Mouse (Mus musculus): ENCODE measurements at regions not wholly inside any gene's neighbourhood (a gene's known extent, or its start where the extent isn't known, plus 50 kb on each side); places are given as distances from the start of the nearest gene placed in this dataset.

- ATAC-seq (replicated peaks; ENCODE audit: low FRiP score, poor library complexity, severe bottlenecking): no peak
Observed at GRCm38 (mm10) chr16:76194291-76194690, 172.2 kb upstream of the Samsn1 start.

- no peak for ATAC-seq (replicated peaks; ENCODE audit: low FRiP score, poor library complexity, severe bottlenecking)
Observed at GRCm38 (mm10) chr16:76191135-76191534, 169.1 kb upstream of the Samsn1 start.

- ATAC-seq (replicated peaks; ENCODE audit: low FRiP score, poor library complexity, severe bottlenecking): no peak
Observed at GRCm38 (mm10) chr16:76183556-76183955, 161.5 kb upstream of the Samsn1 start.

GRCm38 (mm10) chr16:76183105-76183504 is 161.0 kb upstream of the Samsn1 start:
- no peak for ATAC-seq (replicated peaks; ENCODE audit: low FRiP score, poor library complexity, severe bottlenecking)

- no peak for ATAC-seq (replicated peaks; ENCODE audit: low FRiP score, poor library complexity, severe bottlenecking)
Observed at GRCm38 (mm10) chr16:76181596-76181995, 159.5 kb upstream of the Samsn1 start.

- no peak for ATAC-seq (replicated peaks; ENCODE audit: low FRiP score, poor library complexity, severe bottlenecking)
Observed at GRCm38 (mm10) chr16:76167651-76168050, 145.6 kb upstream of the Samsn1 start.

GRCm38 (mm10) chr16:76160879-76161278 is 138.8 kb upstream of the Samsn1 start:
- ATAC-seq (replicated peaks; ENCODE audit: low FRiP score, poor library complexity, severe bottlenecking): no peak

- no peak for ATAC-seq (replicated peaks; ENCODE audit: low FRiP score, poor library complexity, severe bottlenecking)
Observed at GRCm38 (mm10) chr16:76158585-76158984, 136.5 kb upstream of the Samsn1 start.

GRCm38 (mm10) chr16:76153766-76154525 is 131.9 kb upstream of the Samsn1 start:
- ATAC-seq (replicated peaks; ENCODE audit: low FRiP score, poor library complexity, severe bottlenecking): no peak

GRCm38 (mm10) chr16:76149581-76149980 is 127.5 kb upstream of the Samsn1 start:
- ATAC-seq (replicated peaks; ENCODE audit: low FRiP score, poor library complexity, severe bottlenecking): no peak

GRCm38 (mm10) chr16:76133892-76134291 is 111.8 kb upstream of the Samsn1 start:
- ATAC-seq (replicated peaks; ENCODE audit: low FRiP score, poor library complexity, severe bottlenecking): no peak

- no peak for ATAC-seq (replicated peaks; ENCODE audit: low FRiP score, poor library complexity, severe bottlenecking)
Observed at GRCm38 (mm10) chr16:76130486-76130885, 108.4 kb upstream of the Samsn1 start.

GRCm38 (mm10) chr16:76129982-76130381 is 107.9 kb upstream of the Samsn1 start:
- no peak for ATAC-seq (replicated peaks; ENCODE audit: low FRiP score, poor library complexity, severe bottlenecking)

GRCm38 (mm10) chr16:76123021-76123384 is 100.9 kb upstream of the Samsn1 start:
- ATAC-seq (replicated peaks; ENCODE audit: low FRiP score, poor library complexity, severe bottlenecking): no peak

- no peak for ATAC-seq (replicated peaks; ENCODE audit: low FRiP score, poor library complexity, severe bottlenecking)
Observed at GRCm38 (mm10) chr16:76122172-76123020, 100.3 kb upstream of the Samsn1 start.

- no peak for ATAC-seq (replicated peaks; ENCODE audit: low FRiP score, poor library complexity, severe bottlenecking)
Observed at GRCm38 (mm10) chr16:76120712-76121111, 98.6 kb upstream of the Samsn1 start.

GRCm38 (mm10) chr16:76110383-76110782 is 88.3 kb upstream of the Samsn1 start:
- no peak for ATAC-seq (replicated peaks; ENCODE audit: low FRiP score, poor library complexity, severe bottlenecking)

- ATAC-seq (replicated peaks; ENCODE audit: low FRiP score, poor library complexity, severe bottlenecking): no peak
Observed at GRCm38 (mm10) chr16:76108464-76108863, 86.4 kb upstream of the Samsn1 start.

GRCm38 (mm10) chr16:76104673-76105072 is 82.6 kb upstream of the Samsn1 start:
- no peak for ATAC-seq (replicated peaks; ENCODE audit: low FRiP score, poor library complexity, severe bottlenecking)

- ATAC-seq (replicated peaks; ENCODE audit: low FRiP score, poor library complexity, severe bottlenecking): no peak
Observed at GRCm38 (mm10) chr16:76101773-76102172, 79.7 kb upstream of the Samsn1 start.

GRCm38 (mm10) chr16:76097808-76098207 is 75.7 kb upstream of the Samsn1 start:
- no peak for ATAC-seq (replicated peaks; ENCODE audit: low FRiP score, poor library complexity, severe bottlenecking)
